Mouse (Mus musculus) thymus, postnatal 4 days (tissue): ENCODE measurements around the gene AI597479.

ENCODE experiments used
- DNase-seq: peaks from one replicate; pipeline ENCODE4 v3.0.0; 2021

Gene AI597479

DNA sequence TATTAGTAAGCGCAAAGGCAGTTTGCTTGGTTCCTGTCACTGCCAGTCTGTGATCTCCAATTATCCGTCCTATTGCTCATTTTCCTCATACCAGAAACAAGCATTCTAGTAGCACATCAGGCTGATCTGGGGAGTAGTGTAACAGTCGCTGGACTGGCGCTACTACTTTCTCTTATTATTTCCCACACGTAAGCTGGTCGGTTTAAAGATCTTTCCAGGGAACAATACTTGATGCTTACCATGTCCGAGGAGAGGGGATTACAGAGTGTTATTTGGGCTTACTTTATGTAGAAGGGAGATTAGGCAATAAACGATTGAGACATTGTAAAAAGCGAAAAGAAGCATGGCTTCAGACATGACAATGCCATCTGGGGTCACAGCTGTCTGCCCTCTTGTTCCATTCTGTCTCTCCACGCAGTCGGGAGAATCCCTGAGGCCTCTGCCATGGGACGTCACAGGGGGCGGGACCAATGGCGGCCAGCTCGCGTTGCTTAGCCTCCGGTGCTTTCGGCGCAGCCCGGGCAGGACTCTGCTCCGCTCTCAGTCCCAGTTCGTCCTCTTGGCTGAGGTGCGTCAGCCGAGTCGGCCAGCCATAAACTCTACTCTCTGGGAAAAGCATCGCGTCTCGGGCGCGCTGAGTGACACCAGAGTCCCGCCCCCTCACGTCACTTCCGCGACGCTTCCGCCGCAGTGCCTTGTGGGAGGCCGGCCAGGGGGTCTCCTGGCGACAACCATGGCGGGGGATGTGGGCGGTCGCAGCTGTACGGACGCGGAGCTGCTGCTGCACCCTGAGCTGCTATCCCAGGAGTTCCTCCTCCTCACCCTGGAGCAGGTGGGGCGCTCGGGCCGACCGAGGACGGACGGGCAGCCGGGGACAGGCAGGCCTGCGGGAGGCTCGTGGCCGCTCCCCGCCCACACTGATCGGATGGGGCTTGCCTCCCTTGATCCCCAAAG is at the start of gene AI597479, which contains the start of gene Tgfbrap1:
Gene AI597479 (plus strand): TSS at position 680 of the 954 bp plus-strand sequence.
Gene Tgfbrap1 (minus strand): TSS at position 607 of the 954 bp plus-strand sequence.
- DNase-seq: peak; percentile 97

DNA sequence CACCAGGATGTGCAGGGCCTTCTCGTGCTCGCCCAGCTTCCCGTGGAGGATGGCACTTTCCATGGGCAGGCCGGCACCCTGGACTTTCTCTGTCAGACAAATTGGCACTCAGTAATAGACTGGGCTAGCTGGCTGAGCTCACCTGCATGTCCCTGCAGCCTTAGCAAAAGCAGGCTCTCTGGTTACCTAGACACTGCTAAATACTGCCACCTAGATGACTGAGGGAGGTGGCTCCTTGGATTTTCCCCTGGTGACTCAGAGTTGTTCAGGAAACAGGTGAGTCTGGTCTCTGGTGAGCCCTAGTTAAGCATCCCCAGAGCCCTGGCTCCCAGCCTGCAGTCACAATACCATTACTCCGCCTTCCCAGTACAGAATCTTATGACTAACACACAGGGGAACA is 46.6 kb upstream of the AI597479 start:
- no peak for DNase-seq

DNA sequence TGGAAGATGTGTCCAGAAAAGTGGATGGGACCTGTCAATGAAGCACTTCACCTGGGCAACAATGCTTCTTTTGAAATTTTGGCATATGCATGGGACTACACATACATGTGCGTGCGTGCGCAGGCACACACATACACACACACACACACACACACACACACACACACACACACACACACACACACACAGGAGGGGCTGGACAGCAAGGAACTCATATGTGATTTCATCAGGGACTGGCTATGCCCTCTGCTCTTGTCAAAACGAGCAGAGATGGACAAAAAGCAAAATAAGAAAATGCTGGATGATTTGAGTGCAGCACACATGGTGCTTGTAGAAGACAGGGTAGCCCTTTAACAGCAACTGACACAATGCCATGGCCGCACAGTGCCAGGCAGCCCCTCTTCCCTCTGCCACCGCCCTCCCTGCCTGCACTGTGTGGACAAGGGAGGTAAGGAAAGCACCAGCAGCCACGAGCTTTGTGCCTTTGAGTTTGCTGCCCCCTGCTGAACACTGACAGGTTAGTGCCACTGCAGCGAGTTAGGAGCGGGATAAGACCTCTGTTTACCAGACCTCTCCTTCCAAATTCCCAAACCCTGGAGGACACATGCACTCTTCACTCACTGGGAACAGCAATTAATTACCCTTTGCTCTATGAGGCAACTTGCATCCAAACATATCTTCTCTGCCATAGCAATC is 32.7 kb upstream of the AI597479 start:
- DNase-seq: peak; percentile 73

DNA sequence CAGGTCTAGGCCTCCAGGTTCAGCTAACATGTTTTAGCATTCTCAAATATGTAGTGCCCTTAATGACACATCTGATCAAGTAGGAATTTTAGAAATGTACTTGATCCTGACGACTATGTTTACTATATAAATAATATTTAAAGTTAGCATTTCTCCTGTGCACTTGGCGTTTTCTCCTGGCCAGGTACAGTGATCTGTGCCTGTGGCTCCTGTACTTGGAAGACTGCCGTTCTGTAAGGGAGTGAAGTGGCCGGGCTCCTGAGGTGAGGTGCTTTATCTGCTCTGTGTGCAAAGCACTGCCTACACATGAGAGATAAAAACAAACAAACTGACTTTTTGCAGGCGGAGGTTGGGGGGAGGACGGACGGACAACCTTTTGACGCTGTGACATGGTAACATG is 31.9 kb upstream of the AI597479 start:
- DNase-seq: no peak

DNA sequence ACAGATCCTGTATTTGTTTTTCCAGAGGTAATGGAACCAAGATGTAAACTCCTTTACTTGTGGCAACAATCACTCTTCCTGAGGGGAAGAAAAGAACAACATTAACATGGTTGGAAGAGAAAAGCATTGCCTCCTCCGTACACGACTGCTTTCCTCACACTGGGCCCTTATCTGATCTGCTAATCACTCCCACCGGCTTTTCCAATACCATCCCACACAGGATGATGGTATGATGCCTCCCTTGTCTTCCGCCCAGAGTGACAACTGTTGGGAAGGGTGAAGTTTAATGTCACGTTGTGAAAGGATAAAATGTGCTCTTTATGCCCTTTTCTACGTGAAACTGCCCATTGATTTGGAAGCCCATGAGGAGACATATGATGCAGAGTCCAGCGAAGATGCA is 31.0 kb upstream of the AI597479 start:
- no peak for DNase-seq

DNA sequence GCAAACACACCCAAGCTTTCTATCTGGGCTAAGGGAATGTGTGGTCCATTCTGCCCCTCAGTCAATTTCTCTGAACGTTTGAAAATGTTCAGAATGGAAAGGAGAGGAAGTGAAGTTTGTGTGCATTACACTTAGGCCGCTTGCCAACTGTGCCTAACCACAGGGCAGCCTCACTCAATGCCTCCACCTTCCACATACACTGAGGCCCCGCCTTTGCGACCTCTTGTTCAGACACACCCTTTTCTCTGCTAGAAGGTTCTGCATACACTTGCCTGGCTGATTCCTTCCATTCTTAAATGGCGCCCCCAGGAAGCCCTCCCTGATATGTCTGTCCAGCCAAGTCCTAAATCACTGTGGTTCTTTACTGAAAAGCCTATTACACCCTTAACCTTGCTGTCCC is 27.8 kb upstream of the AI597479 start:
- DNase-seq: no peak

DNA sequence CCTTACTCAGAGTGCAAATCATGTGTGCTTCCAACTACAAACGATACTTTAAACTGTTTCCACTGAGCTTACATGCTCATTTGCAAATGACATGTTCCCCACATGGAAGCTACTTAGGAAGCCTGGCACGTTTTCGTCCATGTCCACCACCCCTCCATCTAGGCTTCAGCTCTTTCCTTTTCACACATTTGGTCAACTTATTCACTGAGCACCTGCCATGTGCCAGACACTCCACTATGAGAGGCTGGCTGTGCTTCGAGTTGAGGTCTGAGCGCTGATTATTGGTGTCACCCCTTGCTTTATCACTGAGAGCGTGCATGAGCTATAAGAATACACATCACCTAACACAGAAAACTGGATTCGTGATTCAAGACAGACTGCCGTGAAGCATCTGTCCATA is 26.5 kb upstream of the AI597479 start:
- DNase-seq: no peak

DNA sequence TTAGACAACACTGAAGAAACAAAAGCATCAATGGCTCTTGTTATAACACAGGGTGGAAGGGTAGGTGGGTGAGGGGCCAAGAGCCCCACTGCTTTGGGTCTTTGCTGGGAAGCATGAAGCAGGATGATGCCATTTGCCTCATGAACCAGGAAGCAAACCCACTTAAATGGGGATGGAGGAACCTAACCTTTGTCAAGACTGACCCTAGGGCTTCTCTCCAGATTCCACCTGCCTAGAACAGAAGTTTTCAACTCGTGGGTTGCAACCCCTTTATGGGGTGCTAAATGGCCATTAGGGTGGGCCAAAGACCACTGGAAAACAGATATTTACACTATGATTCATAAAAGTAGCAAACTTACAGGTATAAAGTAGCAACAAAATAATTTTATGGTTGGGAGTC is 25.9 kb upstream of the AI597479 start:
- DNase-seq: no peak

DNA sequence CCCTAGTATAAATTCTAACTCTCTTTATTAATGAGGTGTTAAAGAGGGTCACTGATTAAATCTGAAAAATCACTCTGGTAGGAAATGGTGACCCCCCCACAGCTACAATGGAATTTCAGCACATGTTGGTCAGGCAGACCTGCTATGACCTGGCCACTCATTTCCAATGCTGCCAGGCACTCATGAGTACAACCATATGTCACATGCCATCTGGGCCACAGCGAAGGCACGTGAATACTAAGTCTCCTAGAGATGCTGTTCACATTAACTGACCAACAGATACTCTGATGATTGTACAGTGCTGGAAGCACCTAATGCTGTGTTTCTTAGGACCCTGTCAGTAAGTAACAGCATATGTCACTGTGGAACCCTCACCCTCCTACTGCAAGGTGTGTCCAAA is 23.7 kb upstream of the AI597479 start:
- no peak for DNase-seq

DNA sequence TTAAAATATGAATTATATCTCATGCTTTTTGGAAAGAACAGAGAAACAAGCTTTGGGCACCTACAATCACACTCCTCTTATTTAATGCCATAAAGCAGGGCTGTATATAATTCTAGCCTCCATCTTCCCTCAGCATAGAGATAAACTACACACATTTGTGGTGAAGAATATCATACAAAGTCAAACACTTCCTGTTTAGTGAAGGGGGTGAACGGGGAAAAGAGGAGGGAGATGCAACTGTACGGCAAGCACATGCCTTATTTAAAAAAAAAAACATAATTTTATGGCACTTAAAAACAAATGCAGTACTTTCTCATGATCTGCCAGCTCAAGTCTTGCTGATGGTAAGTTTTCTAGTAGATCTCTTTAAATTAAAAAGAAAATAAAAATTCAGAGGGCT is 20.4 kb upstream of the AI597479 start:
- no peak for DNase-seq

DNA sequence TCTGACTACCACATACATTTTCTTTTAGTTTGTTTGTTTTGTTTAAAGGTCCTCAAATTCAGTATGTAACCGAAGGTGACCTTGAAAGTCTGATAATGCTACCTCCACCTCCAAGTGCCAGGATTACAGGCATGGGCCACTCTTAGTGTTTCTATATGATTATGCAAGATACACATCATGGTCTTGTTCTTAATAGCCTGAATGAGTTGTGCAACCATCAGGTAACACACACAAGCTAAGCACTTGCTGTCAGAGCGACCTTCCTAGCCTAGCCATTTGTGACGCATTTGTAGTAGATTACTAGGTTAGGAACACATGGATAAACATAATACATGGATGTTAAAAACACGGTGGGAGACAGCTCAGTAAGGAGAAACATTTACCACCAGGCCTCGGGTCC is 15.6 kb upstream of the AI597479 start:
- DNase-seq: no peak

DNA sequence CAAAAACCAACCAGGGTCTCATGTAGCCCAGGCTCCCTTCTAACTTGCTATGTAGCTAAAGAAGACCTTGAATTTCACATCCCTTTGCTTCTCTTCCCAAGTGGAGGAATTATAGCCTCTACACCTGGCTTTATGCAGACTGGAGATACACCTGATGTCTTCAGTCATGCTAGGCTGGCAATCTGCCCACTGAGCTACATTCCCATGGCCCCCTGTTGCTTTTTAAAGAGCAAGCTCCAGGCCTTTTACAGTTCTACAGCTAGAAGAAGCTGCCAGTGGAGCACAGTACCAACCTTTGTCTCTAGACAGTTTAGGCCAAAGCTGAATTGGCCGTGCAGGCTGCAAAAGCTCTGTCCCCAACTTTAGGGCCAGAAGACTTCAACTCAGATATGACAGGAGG is 8.1 kb upstream of the AI597479 start:
- no peak for DNase-seq

DNA sequence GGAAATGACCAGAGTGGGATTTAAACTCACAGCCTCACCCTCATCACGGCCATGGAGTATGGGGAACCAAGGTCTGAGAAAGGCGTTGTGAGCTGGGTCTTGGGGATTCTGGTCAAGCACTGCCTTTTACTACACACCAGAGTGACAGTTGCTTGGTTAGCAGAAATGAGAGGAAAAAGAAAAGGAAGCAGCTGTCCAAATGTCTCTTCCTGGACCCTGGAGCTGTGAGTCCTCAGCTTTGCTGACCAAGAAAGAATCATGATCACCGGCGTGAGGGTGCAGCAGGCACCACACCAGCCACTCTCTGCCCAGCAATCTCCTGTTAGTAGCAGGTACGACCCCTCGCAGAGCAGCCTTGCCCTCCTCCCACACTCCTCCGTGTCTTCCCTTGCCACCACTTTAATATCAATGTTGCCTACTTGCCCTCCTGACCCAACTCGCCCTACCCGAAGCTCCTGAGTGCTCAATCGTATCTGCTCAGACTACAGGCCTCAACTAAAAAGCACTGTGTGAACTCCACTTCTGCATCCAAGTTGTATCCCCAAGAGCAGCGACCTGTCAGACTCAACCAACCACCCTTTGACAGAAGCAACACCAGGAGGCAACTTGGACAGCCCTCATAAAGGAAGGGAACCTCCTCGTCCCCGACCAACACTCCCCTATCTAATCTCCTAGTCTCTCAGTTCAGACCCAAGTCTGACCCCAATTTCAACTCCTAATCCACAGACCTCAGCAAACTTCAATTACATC is 7.0 kb upstream of the AI597479 start:
- DNase-seq: peak; percentile 15

DNA sequence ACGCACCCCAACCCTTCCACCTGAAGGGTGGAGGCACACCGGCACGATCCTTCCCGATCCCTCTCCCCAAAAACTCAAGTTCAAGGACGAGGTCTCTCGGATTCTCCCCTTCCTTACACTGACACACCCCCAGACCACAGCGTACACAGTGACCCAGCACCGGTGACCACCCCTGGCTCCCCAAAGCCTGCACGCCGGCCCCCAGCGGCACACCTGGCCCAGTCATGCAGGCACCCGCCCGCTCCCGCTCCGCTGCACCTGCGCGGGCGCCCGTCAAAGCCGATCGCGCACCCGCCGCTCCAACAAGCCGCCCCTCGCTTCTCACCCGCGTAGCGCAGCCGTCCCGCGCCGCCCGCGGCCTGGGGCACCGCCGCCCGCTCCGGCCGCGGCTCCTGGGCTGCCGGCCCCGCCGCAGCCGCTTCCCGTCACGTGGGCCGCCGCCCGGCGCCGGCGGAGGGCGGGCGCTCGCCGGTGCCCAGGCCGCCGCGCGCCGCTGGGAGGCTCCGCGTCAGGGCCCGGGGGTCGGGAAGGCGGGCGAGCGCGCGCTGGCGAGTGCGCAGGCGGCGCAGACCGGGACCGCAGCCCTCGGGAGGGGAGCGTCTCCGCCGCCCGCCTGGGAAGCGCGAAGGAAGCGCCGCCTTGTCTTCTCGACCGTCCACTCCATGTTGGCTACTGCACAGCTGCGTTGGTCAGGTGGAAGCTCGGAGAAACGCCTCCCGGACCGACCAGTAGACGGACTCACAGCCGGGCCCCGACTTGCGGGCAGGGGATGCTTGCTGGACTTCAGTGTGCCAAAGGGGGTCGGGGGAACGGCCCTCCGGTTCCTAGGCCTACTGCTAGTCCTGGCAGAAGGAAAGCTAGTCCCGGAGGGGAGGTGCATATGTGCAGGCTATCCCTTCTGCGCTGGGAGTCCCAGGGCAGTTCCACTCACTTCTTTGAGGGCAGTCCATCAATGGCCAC is 6.2 kb upstream of the AI597479 start:
- peak; percentile 77 for DNase-seq

DNA sequence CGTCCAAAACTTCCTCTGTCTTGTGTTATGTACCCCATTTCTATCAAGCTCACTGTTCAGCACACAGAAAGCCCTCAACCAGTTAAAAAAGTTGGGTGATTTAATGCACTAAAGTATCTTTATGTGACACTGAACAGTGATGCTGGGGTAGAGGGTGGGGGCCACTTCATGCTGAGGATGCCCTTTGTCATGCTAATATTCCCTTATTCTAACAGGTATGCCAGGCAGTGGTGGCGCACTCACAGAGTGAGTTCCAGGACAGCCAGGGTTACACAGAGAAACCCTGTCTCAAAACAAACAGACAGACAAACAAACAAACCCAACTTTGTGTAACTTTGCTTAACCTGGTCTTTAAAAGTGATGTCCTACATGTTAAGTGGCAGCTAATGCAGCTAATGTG is 4.3 kb upstream of the AI597479 start:
- DNase-seq: no peak

DNA sequence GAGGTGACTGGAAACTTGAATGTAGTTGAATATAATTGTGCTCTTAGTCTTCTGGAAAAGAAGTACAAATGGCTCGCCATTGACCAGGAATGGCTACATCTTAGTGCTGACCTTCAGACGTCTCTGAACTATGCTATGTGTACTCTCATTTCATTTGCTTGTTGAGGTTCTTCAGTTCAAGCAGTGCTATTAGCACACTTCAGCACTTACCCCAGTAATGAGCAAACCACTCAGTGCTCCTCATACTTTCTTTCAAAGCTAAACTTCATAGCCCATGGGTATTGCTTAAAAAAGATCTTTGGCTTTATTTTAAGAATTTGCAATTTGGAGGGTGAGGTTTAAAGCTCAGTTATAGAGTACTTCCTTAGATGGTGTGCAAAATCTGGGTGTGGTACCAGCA is 10.2 kb downstream of the AI597479 start:
- DNase-seq: no peak

DNA sequence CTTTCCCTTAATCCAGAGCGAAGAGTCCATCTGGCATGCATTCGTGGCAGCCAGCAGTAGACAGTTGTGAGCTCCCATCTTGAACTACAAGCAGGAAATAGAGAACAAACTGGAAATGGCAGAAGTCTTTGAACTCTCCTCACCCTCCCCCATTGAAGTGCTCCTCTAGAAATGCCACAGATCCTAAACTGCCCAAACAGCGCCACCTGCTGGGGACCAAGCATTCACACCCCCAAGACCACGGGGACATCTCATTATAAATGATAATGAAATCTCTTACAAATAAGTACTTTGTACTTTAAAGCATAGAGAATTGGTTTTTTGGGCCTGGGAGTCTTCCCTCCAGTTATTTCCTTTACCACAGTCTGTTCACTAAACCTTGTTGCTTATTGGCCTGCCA is 12.0 kb downstream of the AI597479 start:
- peak; percentile 89 for DNase-seq

DNA sequence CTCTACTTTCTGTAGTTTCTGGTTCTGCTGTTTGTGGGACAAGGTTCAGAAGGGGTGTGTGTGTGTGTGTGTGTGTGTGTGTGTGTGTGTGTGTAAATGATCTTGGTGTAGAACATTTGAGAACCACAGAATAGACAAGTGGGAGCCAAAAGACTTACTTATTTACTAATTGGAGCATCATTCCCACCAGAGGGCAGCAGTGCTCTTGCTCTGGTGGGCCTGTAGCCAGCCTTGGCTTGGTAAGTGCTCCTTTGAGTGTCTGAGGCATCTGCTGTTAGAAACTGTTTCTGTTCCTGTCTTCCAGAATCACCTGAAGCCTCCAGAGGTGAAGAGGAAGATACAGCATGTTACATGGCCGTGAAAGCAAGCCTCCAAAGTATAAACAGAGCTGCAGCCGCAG is 14.4 kb downstream of the AI597479 start:
- peak; percentile 74 for DNase-seq

DNA sequence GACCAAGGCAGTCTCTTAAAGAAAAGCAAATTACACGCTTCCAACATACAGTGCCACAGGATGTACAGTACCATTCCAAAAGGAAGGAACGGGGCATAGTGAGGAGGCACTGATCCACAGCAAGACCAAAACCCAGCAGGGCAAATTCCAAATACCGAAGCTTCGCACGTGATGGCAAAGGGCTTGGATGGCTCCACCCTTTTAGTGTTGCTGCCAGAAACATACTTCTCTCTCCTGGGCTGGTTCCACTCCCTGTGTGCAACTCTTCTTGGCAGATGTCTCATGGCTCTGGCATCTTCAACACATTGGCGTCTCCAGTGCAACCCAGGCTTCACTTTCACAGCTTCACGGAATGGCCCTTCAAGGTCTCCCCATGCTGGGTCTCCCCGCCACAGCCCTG is 18.9 kb downstream of the AI597479 start:
- DNase-seq: no peak

DNA sequence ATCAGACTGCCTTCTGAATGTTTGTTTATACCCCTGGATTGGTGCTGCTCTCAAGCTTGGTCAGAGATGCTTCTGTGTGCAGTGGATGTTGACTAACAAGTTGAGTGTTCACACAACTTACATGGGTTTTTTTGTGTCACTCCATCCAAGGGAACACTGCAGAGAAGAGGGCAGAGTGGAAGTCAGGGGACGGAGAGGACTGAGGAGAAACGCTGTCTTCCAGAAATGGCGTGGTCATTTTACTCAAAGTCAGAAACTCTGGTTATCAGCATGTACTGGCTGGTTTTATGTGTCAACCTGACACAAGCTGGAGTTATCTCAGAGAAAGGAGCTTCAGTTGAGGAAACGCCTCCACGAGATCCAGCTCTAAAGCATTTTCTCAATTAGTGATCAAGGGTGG is 22.4 kb downstream of the AI597479 start:
- no peak for DNase-seq

DNA sequence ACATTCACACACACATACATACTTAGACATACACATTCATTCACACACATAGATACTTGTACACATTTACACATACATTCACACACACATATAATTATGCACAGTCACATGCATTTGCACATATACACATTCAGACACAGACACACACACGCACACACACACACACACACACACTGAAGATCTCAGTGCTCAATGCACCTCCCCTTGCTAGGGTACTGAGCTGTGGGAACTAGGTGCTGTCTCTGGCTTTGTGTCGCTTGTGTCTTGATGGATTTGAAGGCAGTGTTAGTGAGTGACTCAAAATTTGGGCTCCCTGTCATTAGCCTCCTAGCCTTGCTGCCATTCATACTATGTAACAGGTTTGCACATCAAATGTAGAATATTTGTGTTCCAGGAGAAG is 24.1 kb downstream of the AI597479 start:
- DNase-seq: no peak

DNA sequence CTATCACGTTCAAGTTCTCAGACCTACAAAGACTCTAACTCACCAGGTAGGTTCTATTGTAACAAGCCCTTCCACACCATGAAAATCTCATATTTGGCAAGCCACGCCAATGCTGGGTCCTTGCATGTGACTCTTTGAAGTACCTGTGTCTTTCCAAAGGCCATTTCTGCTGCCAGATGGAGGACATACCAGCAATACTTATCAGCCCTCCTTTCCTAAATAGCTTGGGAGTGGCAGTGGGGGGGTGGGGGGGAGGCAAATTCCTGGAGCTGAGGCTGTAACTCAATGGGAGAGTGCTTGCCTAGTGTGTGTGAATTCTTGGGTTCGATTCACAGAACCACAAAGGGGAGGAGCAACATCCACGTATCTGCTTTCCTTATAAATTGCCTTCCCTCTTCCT is 26.2 kb downstream of the AI597479 start:
- no peak for DNase-seq
